Mouse (Mus musculus) CH12.LX (cell line): ENCODE results near the gene Gm37240.

Experiments
- CTCF ChIP-seq, 2 experiments: IDR thresholded peaks in 1 of 2; conservative IDR thresholded peaks in 1 of 2; 2 replicates each; pipeline ENCODE4 v1.5.1; 2011 to 2012; ENCODE audit warnings: low read depth in 2 of 2, low read length in 2 of 2, improper control_type of control experiment in 1 of 2, inconsistent platforms in 1 of 2, mild to moderate bottlenecking in 1 of 2, moderate library complexity in 1 of 2
- E2F4 ChIP-seq: IDR thresholded peaks from 2 replicates; pipeline ENCODE4 v1.6.1; 2011; ENCODE audit warnings: low read depth, low read length, improper control_type of control experiment; ENCODE audit not compliant: insufficient replicate concordance
- EP300 ChIP-seq: IDR thresholded peaks from 2 replicates; pipeline ENCODE4 v1.6.1; 2011; ENCODE audit warnings: low read length, improper control_type of control experiment
- ETS1 ChIP-seq: conservative IDR thresholded peaks from 2 replicates; pipeline ENCODE4 v1.6.1; 2012; ENCODE audit warnings: low read depth, mild to moderate bottlenecking, inconsistent platforms, low read length, improper control_type of control experiment, moderate library complexity
- KAT2A ChIP-seq: IDR thresholded peaks from 2 replicates; pipeline ENCODE4 v1.6.1; 2012; ENCODE audit warnings: low read length, improper control_type of control experiment, inconsistent platforms; ENCODE audit not compliant: insufficient replicate concordance
- MAFK ChIP-seq: IDR thresholded peaks from 2 replicates; pipeline ENCODE4 v1.6.1; 2011; ENCODE audit warnings: low read length, improper control_type of control experiment; ENCODE audit not compliant: insufficient replicate concordance
- MAX ChIP-seq: IDR thresholded peaks from 2 replicates; pipeline ENCODE4 v1.6.1; 2011; ENCODE audit warnings: low read length, improper control_type of control experiment
- MYC ChIP-seq: IDR thresholded peaks from 2 replicates; pipeline ENCODE4 v1.6.1; 2011; ENCODE audit warnings: low read depth, mild to moderate bottlenecking, improper control_type of control experiment, low read length
- NRF1 ChIP-seq: IDR thresholded peaks from 2 replicates; pipeline ENCODE4 v1.6.1; 2014; ENCODE audit warnings: low read depth, mild to moderate bottlenecking, inconsistent platforms, low read length, improper control_type of control experiment, moderate library complexity
- POLR2A ChIP-seq: IDR thresholded peaks from 2 replicates; pipeline ENCODE4 v1.6.1; 2011; ENCODE audit warnings: low read depth, mild to moderate bottlenecking, improper control_type of control experiment, low read length
- POLR2AphosphoS2 ChIP-seq: IDR thresholded peaks from 2 replicates; pipeline ENCODE4 v1.6.1; 2011; ENCODE audit warnings: low read depth, low read length, improper control_type of control experiment
- RCOR1 ChIP-seq: conservative IDR thresholded peaks from 2 replicates; pipeline ENCODE4 v1.6.1; 2012; ENCODE audit warnings: low read depth, mild to moderate bottlenecking, inconsistent platforms, low read length, improper control_type of control experiment
- SIN3A ChIP-seq: IDR thresholded peaks from 2 replicates; pipeline ENCODE4 v1.6.1; 2012; ENCODE audit warnings: low read length, improper control_type of control experiment, inconsistent platforms
- SMC3 ChIP-seq: IDR thresholded peaks from 2 replicates; pipeline ENCODE4 v1.6.1; 2011; ENCODE audit warnings: low read depth, low read length, improper control_type of control experiment

DNA sequence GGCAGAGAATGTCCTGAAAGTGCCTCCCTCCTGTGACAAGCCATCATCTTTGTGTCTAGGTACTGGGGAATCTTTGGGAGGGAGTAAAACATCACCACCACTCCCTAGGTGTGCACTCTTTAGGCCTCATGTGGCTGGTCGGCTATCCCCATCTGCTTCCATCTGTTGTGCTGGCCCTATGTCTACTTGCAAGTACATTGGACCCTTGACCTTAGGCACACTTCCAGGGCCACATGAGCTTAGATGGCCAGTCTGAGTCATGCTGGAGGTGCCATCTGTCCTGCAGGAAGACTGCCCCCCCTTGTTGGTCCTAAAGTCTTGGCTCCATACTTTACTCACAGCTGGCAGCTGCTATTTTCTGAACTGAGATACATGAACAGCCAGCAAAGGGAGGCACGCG lies 493.9 kb downstream of the Gm37240 start:
- no peak for TF ChIP-seq E2F4
- TF ChIP-seq MAX: no peak
- no peak for TF ChIP-seq CTCF (conservative IDR thresholded peaks at IDR 0.05 in 1 of 2, IDR thresholded peaks at IDR 0.05 in 1 of 2; ENCODE audit: low read depth in 2 of 2, low read length in 2 of 2)
- TF ChIP-seq POLR2A: no peak
- TF ChIP-seq SIN3A: no peak
- TF ChIP-seq RCOR1: no peak
- no peak for TF ChIP-seq EP300
- TF ChIP-seq POLR2AphosphoS2: no peak
- no peak for TF ChIP-seq ETS1
- TF ChIP-seq MYC: no peak
- no peak for TF ChIP-seq KAT2A
- no peak for TF ChIP-seq MAFK
- TF ChIP-seq NRF1: no peak
- no peak for TF ChIP-seq SMC3
